Mouse (Mus musculus): ENCODE results near the gene Eid2. TPM values are rescaled to one million over a fixed set of nuclear protein-coding genes. Genes with fewer than 3 reads are reported as not detected.

Eid2 gene
- total and polyA plus RNA-seq, 3 experiments = not detected

DNA sequence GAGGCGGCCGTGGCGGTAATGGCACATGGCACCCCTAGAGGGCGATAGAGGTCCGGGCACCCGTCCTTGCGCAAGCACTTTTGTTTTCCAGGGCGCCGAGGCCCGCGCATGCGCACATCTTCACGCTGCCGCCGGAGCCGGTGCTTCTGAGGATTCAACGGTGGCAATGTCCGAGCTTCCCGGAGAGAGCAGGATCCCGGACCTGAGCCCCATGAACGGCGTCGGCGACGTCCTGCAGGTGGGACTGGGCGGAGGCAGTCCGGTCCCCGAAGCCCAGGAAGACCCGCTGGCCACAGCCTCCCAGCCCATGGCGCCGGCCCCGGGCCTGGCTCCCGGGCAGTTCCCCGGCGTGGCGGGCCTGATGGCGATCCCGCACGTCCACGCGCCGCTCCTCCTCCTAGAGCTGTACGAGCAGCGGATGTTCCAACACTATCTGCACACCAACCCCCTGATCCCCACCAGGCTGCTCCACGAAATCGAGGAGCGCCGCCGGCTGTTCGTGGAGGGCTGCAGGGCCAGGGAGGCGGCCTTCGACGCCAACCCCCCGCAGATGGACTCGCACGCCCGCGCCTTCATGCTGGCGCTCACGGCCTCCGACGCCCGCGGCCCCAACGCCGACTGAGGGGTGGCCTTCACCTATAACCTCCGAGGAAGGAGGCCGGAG lies 10.1 kb downstream of the Eid2 start, which contains the start of gene Eid2b (continued):
- TF ChIP-seq JUND (conservative IDR thresholded peaks at IDR 0.05; ENCODE audit: low read depth, low read length) (no peak), IRF4 (IDR thresholded peaks at IDR 0.05; ENCODE audit: low read depth, low read length) (0 out of 2 replicates have a peak, but pooled peaks have one; percentile 42), SIN3A (IDR thresholded peaks at IDR 0.05; ENCODE audit: low read length) (0 out of 2 replicates have a peak, but pooled peaks have one; percentile 25), POLR2A (IDR thresholded peaks at IDR 0.05; ENCODE audit: low read depth, low read length) (peak; percentile 74), ELF1 (IDR thresholded peaks at IDR 0.05; ENCODE audit: low read depth, low read length) (peak; percentile 41), TCF12 (IDR thresholded peaks at IDR 0.05; ENCODE audit: low read depth, low read length) (no peak)

DNA sequence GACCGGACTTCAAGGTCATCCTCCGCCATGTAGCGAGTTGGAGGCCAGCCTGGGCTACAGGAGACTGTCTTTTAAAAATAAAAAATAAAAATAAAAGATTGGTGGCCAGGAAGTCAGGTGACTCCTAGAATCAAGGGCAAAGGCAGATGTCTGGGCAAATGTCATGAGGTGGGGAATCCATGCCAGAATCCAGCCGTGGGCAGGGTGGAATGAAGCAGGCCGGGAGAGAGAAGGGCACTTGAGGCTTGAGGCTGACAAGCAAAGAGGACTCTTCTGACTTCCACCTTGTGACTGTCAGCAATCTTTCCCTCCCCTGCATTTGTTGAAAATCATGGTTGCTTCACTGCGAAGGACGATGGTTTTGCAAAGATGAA lies 10.6 kb downstream of the Eid2 start:
- peak overlapping the region in 2 of 3 experiments; percentile 74 to 77 for H3K4me3 ChIP-seq (replicated peaks in 1 of 3; ENCODE audit: low read depth in 2 of 3, low read length in 2 of 3, poor library complexity in 1 of 3)
- H3K9me3 ChIP-seq (replicated peaks; ENCODE audit: low read length) = peaks cover under 1% of the 10 kb centered on the region
- no peak for DNase-seq (ENCODE audit: extremely low read depth)
- no peaks in the 10 kb centered on the region for H3K79me2 ChIP-seq (replicated peaks; ENCODE audit: control insufficient read depth, extremely low read depth, insufficient read depth, poor library complexity, severe bottlenecking)
- no peak for TF ChIP-seq MAX (IDR thresholded peaks at IDR 0.05; ENCODE audit: low read length)
- H3K36me3 ChIP-seq (replicated peaks in 1 of 2; ENCODE audit: control insufficient read depth in 1 of 2, insufficient read depth in 1 of 2, low read length in 1 of 2) = no peaks in the 10 kb centered on the region
- H3K4me2 ChIP-seq (ENCODE audit: insufficient read depth, low read depth, poor library complexity, severe bottlenecking) = peak overlapping the region; percentile 47
- H3K4me1 ChIP-seq (ENCODE audit: control insufficient read depth in 1 of 2, insufficient read depth in 2 of 2) = peaks cover 0 to 2% of the 10 kb centered on the region in 2 experiments; a peak in 1 of 4 replicates
- peaks cover 25% of the 10 kb centered on the region for H3K27me3 ChIP-seq (replicated peaks)
- dilution Hi-C loops (cut with MboI; ENCODE audit: extremely low pct_ligation_motif_present, extremely low pct_unique_long_range_greater_than_20kb, low sequenced_read_pairs) (no loop called here), in situ Hi-C loops (cut with MboI; ENCODE audit: low pct_ligation_motif_present, low pct_unique_long_range_greater_than_20kb, low sequenced_read_pairs) (no loop called here)
- H3K27ac ChIP-seq (ENCODE audit: insufficient read depth, low read depth) = no peak overlapping the region
- peak overlapping the region; percentile 74; the same call in 1 of the 2 replicates for H3K9ac ChIP-seq (ENCODE audit: insufficient read depth, low read depth)

DNA sequence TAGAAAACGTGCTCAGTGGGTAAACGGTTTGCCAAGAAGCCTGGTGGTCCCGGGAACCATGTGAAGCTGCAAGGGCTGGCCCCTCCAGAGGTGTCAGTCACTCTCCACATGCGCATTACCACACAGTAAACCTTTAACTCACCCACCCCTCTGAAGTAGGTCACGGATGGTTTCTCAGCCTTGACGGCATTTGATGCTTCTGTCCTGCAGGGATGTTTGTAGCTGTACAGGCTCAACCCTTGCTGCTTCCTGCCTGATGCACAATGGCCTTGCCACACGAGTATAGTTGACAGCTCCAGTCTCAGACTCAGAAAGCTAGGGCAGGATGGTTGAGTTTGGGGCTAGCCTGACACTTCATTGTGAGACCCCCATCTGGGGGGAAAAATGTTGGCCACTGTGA lies 12.9 kb downstream of the Eid2 start:
- TF ChIP-seq MAFK (IDR thresholded peaks at IDR 0.05; ENCODE audit: insufficient replicate concordance, low read length) (no peak), POLR2A (IDR thresholded peaks at IDR 0.05; ENCODE audit: low read depth, low read length) (no peak), NELFE (IDR thresholded peaks at IDR 0.05; ENCODE audit: low read depth, low read length) (no peak), ZKSCAN1 (IDR thresholded peaks at IDR 0.05; ENCODE audit: borderline replicate concordance, low read depth, low read length) (no peak), JUND (conservative IDR thresholded peaks at IDR 0.05; ENCODE audit: low read depth, low read length) (no peak), JUN (IDR thresholded peaks at IDR 0.05; ENCODE audit: insufficient read depth, low read depth, low read length) (no peak), ZC3H11A (IDR thresholded peaks at IDR 0.05; ENCODE audit: low read depth, low read length) (no peak), BHLHE40 (IDR thresholded peaks at IDR 0.05; ENCODE audit: low read depth, low read length) (no peak), MAX (IDR thresholded peaks at IDR 0.05; ENCODE audit: low read length) (no peak), PAX5 (IDR thresholded peaks at IDR 0.05; ENCODE audit: low read length) (no peak), TCF12 (IDR thresholded peaks at IDR 0.05; ENCODE audit: low read depth, low read length) (no peak), SMC3 (IDR thresholded peaks at IDR 0.05; ENCODE audit: low read depth, low read length) (no peak), CHD1 (IDR thresholded peaks at IDR 0.05; ENCODE audit: low read depth, low read length) (no peak), POLR2AphosphoS2 (IDR thresholded peaks at IDR 0.05; ENCODE audit: low read depth, low read length) (no peak), MEF2A (IDR thresholded peaks at IDR 0.05; ENCODE audit: borderline replicate concordance, low read depth, low read length) (no peak), NRF1 (IDR thresholded peaks at IDR 0.05; ENCODE audit: low read depth, low read length) (no peak), ELF1 (IDR thresholded peaks at IDR 0.05; ENCODE audit: low read depth, low read length) (no peak), MYC (IDR thresholded peaks at IDR 0.05; ENCODE audit: low read depth, low read length) (no peak), SIN3A (IDR thresholded peaks at IDR 0.05; ENCODE audit: low read length) (no peak)
- Histone ChIP-seq H3K79me2 (replicated peaks; ENCODE audit: control insufficient read depth, extremely low read depth, insufficient read depth, poor library complexity, severe bottlenecking) (no peaks in the 10 kb centered on the region), H3K4me1 (ENCODE audit: control insufficient read depth in 1 of 2, insufficient read depth in 2 of 2) (peaks cover 0 to 2% of the 10 kb centered on the region in 2 experiments; a peak in 1 of 4 replicates), H3K4me3 (replicated peaks in 1 of 3; ENCODE audit: low read depth in 2 of 3, low read length in 2 of 3, poor library complexity in 1 of 3) (no peak overlapping the region), H3K4me2 (ENCODE audit: insufficient read depth, low read depth, poor library complexity, severe bottlenecking) (no peak overlapping the region), H3K27me3 (replicated peaks) (peaks cover 14% of the 10 kb centered on the region), H3K27ac (ENCODE audit: insufficient read depth, low read depth) (no peak overlapping the region), H3K9me3 (replicated peaks; ENCODE audit: low read length) (no peaks in the 10 kb centered on the region), H3K36me3 (replicated peaks in 1 of 2; ENCODE audit: control insufficient read depth in 1 of 2, insufficient read depth in 1 of 2, low read length in 1 of 2) (no peaks in the 10 kb centered on the region), H3K9ac (ENCODE audit: insufficient read depth, low read depth) (no peak overlapping the region)
- dilution Hi-C loops (cut with MboI; ENCODE audit: extremely low pct_ligation_motif_present, extremely low pct_unique_long_range_greater_than_20kb, low sequenced_read_pairs) (no loop called here), in situ Hi-C loops (cut with MboI; ENCODE audit: low pct_ligation_motif_present, low pct_unique_long_range_greater_than_20kb, low sequenced_read_pairs) (no loop called here)
- no peak for DNase-seq (ENCODE audit: extremely low read depth)

Data from CH12.LX (cell line).